Mouse (Mus musculus): ENCODE data around the gene Bmpr1b. TPM values are rescaled to one million over a fixed set of nuclear protein-coding genes. Genes with fewer than 3 reads are reported as not detected.

Bmpr1b gene
- polyA plus RNA-seq, 1 experiment from 2014 or later: 1.1 TPM

DNA sequence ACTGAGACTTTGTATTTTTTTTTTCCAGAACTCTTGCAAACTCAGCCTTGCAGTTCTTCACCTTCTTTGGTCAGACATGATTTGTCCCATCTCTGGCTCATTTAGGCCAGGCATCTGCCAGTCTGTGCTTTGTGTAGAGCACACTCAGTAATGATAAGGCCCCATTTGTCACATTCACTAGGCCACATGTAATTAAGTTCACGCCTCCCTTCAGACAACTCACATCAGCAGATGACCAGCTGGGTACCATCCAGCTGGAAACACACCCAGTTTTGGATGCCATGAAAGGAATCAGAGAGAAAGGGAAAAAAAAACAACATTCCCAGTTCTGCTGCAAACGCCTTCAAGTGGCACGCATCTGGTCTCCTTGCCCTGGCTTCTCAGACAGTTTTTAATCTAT, 374.9 kb downstream of the Bmpr1b start:
- Histone ChIP-seq H3K9me3 (ENCODE audit: control insufficient read depth, low read length) (no peaks in the 10 kb centered on the region), H3K4me3 (ENCODE audit: low read depth, low read length) (no peak overlapping the region), H3K4me1 (replicated peaks; ENCODE audit: control insufficient read depth, insufficient read depth, low read length) (no peaks in the 10 kb centered on the region), H3K4me2 (no peak overlapping the region), H3K9ac (ENCODE audit: low read depth, low read length) (no peak overlapping the region), H3K36me3 (ENCODE audit: control insufficient read depth, insufficient read depth, low read length) (no peaks in the 10 kb centered on the region), H3K27me3 (replicated peaks; ENCODE audit: control insufficient read depth, insufficient read depth, low read length) (no peaks in the 10 kb centered on the region), H3K27ac (ENCODE audit: low read depth, low read length) (no peak overlapping the region)
- ATAC-seq (replicated peaks; ENCODE audit: low FRiP score): no peak
- DNase-seq (ENCODE audit: low spot score): no peak
- WGBS: 82% methylated on average over 3 of the region's 3 CpGs

DNA sequence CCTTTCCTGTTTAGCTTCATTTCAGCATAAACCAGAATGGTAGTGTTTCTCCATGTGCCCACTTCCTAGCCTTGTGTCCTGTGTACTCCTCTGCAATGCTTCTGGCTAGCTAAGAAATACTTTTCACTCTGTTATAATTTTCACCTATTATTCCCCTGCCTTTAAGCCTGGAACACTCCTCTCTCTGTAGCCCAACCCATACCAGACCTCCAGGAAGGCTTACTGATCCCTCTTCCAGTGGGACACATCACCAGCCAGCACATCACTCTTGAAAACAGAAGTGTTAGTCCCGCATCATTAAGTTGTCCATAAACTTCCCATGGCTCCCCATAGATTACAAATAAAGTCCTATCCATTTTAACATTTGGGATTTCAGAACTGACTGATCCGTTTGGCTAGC, 375.5 kb downstream of the Bmpr1b start:
- Histone ChIP-seq H3K27me3 (replicated peaks; ENCODE audit: control insufficient read depth, insufficient read depth, low read length) (no peaks in the 10 kb centered on the region), H3K36me3 (ENCODE audit: control insufficient read depth, insufficient read depth, low read length) (no peaks in the 10 kb centered on the region), H3K27ac (ENCODE audit: low read depth, low read length) (no peak overlapping the region), H3K9me3 (ENCODE audit: control insufficient read depth, low read length) (no peaks in the 10 kb centered on the region), H3K4me2 (no peak overlapping the region), H3K9ac (ENCODE audit: low read depth, low read length) (no peak overlapping the region), H3K4me1 (replicated peaks; ENCODE audit: control insufficient read depth, insufficient read depth, low read length) (no peaks in the 10 kb centered on the region), H3K4me3 (ENCODE audit: low read depth, low read length) (no peak overlapping the region)
- WGBS: 78% methylated on average over 2 of the region's 2 CpGs
- ATAC-seq (replicated peaks; ENCODE audit: low FRiP score) (no peak), DNase-seq (ENCODE audit: low spot score) (no peak)

DNA sequence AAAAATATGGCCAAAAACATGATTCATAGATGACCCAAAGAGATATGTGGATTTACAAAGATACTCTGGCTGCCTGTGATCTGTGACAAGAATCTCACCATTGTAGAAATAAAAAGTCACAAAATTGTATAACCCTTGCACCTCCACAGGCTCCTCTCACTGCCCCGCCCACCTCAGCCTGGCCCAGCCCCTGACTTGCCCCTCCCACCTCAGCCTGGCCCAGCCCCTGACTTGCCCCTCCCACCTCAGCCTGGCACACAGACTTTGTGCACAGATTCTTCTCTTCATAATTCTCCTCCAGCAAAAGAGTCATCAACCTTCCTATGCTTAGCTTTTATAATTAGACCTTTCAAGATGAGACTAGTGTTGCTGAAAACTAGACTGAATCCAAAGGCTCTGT, 377.1 kb downstream of the Bmpr1b start:
- H3K27ac ChIP-seq (ENCODE audit: low read depth, low read length): no peak overlapping the region
- H3K36me3 ChIP-seq (ENCODE audit: control insufficient read depth, insufficient read depth, low read length): no peaks in the 10 kb centered on the region
- H3K4me3 ChIP-seq (ENCODE audit: low read depth, low read length): no peak overlapping the region
- no peaks in the 10 kb centered on the region for H3K4me1 ChIP-seq (replicated peaks; ENCODE audit: control insufficient read depth, insufficient read depth, low read length)
- H3K9me3 ChIP-seq (ENCODE audit: control insufficient read depth, low read length): no peaks in the 10 kb centered on the region
- no peak for DNase-seq (ENCODE audit: low spot score)
- H3K27me3 ChIP-seq (replicated peaks; ENCODE audit: control insufficient read depth, insufficient read depth, low read length): no peaks in the 10 kb centered on the region
- no peak overlapping the region for H3K9ac ChIP-seq (ENCODE audit: low read depth, low read length)
- WGBS: 73% methylated on average over 1 of the region's 1 CpGs
- 0 out of 2 replicates have a peak, but pooled peaks have one; percentile 47 for ATAC-seq (replicated peaks; ENCODE audit: low FRiP score)
- no peak overlapping the region for H3K4me2 ChIP-seq

DNA sequence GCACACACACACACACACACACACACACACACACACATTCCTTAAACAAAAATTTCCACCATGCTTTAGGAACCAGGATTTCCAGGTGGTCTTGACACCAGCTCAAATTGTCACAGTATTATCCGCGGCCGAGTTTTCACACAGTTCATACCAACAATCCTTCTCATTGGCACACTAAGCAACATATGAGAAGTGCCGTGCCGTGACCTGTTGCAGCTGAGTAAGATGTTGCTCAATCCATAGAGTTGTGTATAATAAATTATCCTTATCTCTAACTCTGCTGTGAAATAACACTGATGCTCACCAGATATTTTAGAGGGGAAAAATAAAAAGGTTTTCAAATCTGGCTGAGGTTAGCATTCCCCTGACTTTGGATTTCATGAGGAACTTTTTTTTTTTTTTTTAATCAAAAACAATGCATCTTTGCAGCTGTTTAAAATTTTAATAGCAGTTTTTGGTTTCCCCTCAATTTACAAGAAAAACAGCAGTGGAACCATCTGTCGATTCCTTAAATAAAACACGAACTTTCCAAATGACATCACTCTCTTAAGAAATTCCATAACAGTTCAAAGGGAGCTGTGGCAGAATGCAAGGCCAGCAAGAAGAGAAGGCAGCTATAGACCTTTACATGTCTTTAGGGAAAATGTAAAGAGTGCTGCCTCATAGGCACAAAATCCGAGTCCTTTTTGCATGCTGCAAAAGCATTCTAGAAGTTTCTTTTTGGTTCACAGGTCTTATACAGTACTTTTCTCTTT, 378.0 kb downstream of the Bmpr1b start:
- Histone ChIP-seq H3K27ac (ENCODE audit: low read depth, low read length) (no peak overlapping the region), H3K9me3 (ENCODE audit: control insufficient read depth, low read length) (no peaks in the 10 kb centered on the region), H3K4me3 (ENCODE audit: low read depth, low read length) (no peak overlapping the region), H3K27me3 (replicated peaks; ENCODE audit: control insufficient read depth, insufficient read depth, low read length) (no peaks in the 10 kb centered on the region), H3K4me2 (no peak overlapping the region), H3K36me3 (ENCODE audit: control insufficient read depth, insufficient read depth, low read length) (no peaks in the 10 kb centered on the region), H3K4me1 (replicated peaks; ENCODE audit: control insufficient read depth, insufficient read depth, low read length) (no peaks in the 10 kb centered on the region), H3K9ac (ENCODE audit: low read depth, low read length) (no peak overlapping the region)
- ATAC-seq (replicated peaks; ENCODE audit: low FRiP score): no peak
- 77% methylated on average over 8 of the region's 8 CpGs for WGBS
- no peak for DNase-seq (ENCODE audit: low spot score)

Other genes with a start within 250 kb of the Bmpr1b start
- gene Pdlim5, start 226.3 kb upstream of the Bmpr1b start, polyA plus RNA-seq (2014; fragmentation: Nextera tagmentation; extraction: Ambion mirVana): 26.6 and 29.1 TPM in 2 replicates

Measured in liver, embryonic 11.5 days (tissue).